Mouse (Mus musculus) myocyte (in vitro differentiated cells): Measurements from ENCODE around the gene Kif14.

ENCODE experiments used
- CEBPB ChIP-seq: IDR thresholded peaks from 2 replicates; pipeline ENCODE4 v1.6.1; 2011; ENCODE audit warnings: mild to moderate bottlenecking, moderate library complexity; ENCODE audit not compliant: poor library complexity, insufficient read depth, severe bottlenecking
- POLR2A ChIP-seq: IDR thresholded peaks from one replicate; pipeline ENCODE4 v1.6.1; 2011; ENCODE audit warnings: low read depth, mild to moderate bottlenecking, control low read depth, moderate library complexity; ENCODE audit not compliant: insufficient read length

DNA sequence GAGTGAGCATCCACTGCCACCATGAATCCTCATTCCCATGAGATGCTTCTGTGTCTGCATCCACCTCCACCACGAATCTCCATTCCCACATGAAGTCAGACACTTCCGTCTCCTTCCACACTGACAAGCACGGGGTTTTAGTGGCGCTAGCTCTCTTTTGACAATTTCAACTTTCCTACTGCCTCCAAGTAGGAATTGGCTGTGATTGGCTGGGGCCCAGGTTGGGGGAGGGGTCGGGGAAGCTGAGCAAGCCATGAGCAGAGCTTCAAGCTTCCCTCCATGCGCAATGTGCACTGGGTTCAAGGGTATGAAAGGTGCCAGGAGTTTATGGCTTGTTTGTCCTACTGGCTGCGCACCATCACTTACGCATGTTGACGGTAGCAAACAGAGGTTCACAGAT, 93.6 kb downstream of the Kif14 start:
- TF ChIP-seq POLR2A: no peak
- TF ChIP-seq CEBPB: no peak
